Mouse (Mus musculus) liver, embryonic 14.5 days (tissue): Measurements from ENCODE around the gene Sema4d.

Source experiments
- CTCF ChIP-seq: IDR thresholded peaks from 2 replicates; pipeline ENCODE4 v1.5.1; 2016; ENCODE audit warnings: antibody characterized with exemption, low read depth, control low read depth
- EP300 ChIP-seq: IDR thresholded peaks from 2 replicates; pipeline ENCODE4 v1.6.1; 2016; ENCODE audit warnings: antibody characterized with exemption, low read depth

GRCm38 (mm10) chr13:51778983-51779962, 14.3 kb downstream of the Sema4d start:
- TF ChIP-seq EP300, result no peak
- TF ChIP-seq CTCF, result no peak
